Mouse (Mus musculus) gastrocnemius, adult 2 months (tissue): ENCODE measurements around the gene Gm43552. TPM values are rescaled to one million over a fixed set of nuclear protein-coding genes. Genes with fewer than 3 reads are reported as not detected.

Source experiments
- DNase-seq: peaks from one replicate; pipeline ENCODE4 v3.0.0; 2022
- H3K27ac ChIP-seq: fragments of 200-600 bp; 2 replicates; pipeline ENCODE4 v1.8.1; 2022; ENCODE audit warnings: mild to moderate bottlenecking
- H3K4me3 ChIP-seq: fragments of 200-600 bp; 2 replicates; pipeline ENCODE4 v1.8.1; 2022; ENCODE audit warnings: mild to moderate bottlenecking, moderate library complexity
- CTCF ChIP-seq: fragments of 200-600 bp; IDR thresholded peaks from 2 replicates; pipeline ENCODE4 v1.8.1; 2022; ENCODE audit warnings: antibody characterized with exemption, mild to moderate bottlenecking, moderate library complexity
- intact Hi-C: fragments of 180-260 bp; cut with DNase I; formaldehyde crosslinking; loops from one replicate; pipeline ENCODE4 v1.15.1; 2025
- total RNA-seq, 2 experiments: library from RNA; stranded (reverse); gene quantifications; 2 replicates each; pipeline ENCODE4 v1.2.3; 2021

Gene Gm43552
- total RNA-seq, 2 experiments from 2014 or later, result not detected

DNA sequence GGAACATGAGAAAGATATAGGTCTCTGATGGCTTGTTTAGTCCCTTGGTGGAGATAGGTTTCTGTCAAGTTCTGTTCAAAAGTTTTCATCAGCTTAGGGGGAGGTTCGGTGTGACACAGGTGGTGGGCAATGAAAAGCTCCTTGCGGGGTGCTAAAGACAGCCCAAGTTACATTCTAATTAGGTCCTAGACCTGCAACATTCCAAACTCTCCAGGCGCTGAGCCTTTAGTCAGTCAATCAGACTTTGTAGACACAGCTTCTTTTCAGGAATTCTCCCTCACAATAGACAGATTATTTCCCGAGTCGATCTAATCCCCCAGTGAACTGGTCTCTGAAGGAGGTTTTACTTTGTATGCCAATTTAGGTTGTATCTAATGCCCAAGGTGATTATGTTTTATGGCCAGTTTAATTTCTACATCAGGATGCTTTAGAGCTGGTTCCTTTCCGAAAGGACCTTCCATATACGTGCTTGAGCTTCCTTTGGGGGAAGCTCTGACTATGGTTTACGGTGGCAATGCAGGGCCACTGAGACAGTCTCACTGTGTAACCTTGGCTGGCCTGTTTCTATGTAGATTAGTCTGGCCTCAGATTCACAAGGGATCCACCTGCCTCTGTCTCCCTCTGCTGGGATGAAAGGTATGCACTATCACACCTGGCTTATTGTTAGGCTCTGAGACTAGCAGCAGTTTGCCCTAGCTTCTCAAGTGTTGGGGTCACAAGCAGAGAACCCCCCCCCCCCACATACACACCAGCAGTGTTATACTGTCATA is 33.2 kb upstream of the Gm43552 start:
- intact Hi-C loops, result no loop called here
- no peak for DNase-seq
- Histone ChIP-seq H3K27ac (no peak overlapping the region), H3K4me3 (no peak overlapping the region)
- peak; percentile 29 for TF ChIP-seq CTCF

- no peak overlapping the region for H3K27ac ChIP-seq
- no peak overlapping the region for H3K4me3 ChIP-seq
- DNase-seq, result no peak
- no peak for TF ChIP-seq CTCF
- intact Hi-C loops, result no loop called here
Observed at GRCm38 (mm10) chr5:65524831-65525230, 32.2 kb upstream of the Gm43552 start.

- DNase-seq, result no peak
- intact Hi-C loops, result no loop called here
- H3K4me3 ChIP-seq, result no peak overlapping the region
- H3K27ac ChIP-seq, result no peak overlapping the region
- TF ChIP-seq CTCF, result peak; percentile 29
Observed at GRCm38 (mm10) chr5:65521803-65522202, 29.2 kb upstream of the Gm43552 start.

GRCm38 (mm10) chr5:65514635-65515278 is 22.1 kb upstream of the Gm43552 start:
- DNase-seq, result no peak
- Histone ChIP-seq H3K27ac (no peak overlapping the region), H3K4me3 (no peak overlapping the region)
- intact Hi-C loops, result no loop called here
- TF ChIP-seq CTCF, result no peak

DNA sequence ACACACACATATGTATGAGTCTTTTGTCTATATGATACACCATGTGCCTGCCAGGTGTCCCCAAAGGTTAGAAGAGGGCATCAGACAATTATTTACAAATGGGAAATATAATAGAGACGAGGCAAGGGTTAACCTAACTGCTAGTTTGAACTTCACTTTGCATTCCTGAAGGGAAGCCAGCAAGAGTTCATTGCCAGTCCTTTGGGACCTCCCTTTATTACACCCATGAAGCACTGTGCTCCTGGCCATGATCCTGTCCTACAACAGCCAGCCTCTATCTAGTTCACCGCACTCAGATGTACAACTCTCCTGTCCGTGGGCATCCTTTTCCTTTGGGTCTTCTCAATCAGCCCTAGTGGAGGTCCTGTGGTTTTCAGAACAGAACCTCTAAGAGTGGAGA is 20.9 kb upstream of the Gm43552 start:
- TF ChIP-seq CTCF, result no peak
- no peak overlapping the region for H3K27ac ChIP-seq
- intact Hi-C loops, result no loop called here
- no peak overlapping the region for H3K4me3 ChIP-seq
- no peak for DNase-seq

- DNase-seq, result peak; percentile 51
- intact Hi-C loops, result no loop called here
- H3K4me3 ChIP-seq, result no peak overlapping the region
- H3K27ac ChIP-seq, result peak overlapping the region; percentile 74
- no peak for TF ChIP-seq CTCF
Observed at GRCm38 (mm10) chr5:65508395-65508794, 15.8 kb upstream of the Gm43552 start.

DNA sequence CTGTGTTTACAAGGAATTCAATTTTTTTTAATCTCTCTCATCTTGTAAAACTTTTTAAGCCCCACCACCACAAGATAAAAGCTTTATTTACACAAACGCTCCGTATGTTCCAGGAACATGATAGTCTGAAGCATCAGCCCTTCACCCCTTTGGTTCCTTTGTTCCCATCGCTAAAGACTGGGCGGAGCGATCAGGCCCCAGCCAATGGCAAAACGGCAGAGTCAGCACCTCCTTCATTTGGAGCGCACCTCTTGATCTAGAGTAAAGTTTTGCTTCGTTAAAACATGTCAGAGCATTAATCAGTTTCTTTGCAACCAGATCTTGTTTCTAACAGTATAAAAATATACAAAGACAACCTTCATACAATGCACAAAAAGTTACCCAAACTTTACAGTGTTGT is 13.2 kb upstream of the Gm43552 start:
- H3K4me3 ChIP-seq, result peak overlapping the region; percentile 21; the same call in 1 of the 2 replicates
- DNase-seq, result peak; percentile 42
- H3K27ac ChIP-seq, result no peak overlapping the region
- TF ChIP-seq CTCF, result no peak
- intact Hi-C loops, result no loop called here

GRCm38 (mm10) chr5:65501407-65501806 is 8.8 kb upstream of the Gm43552 start:
- TF ChIP-seq CTCF, result no peak
- intact Hi-C loops, result no loop called here
- Histone ChIP-seq H3K4me3 (no peak overlapping the region), H3K27ac (no peak overlapping the region)
- DNase-seq, result no peak

- intact Hi-C loops, result no loop called here
- TF ChIP-seq CTCF, result no peak
- DNase-seq, result no peak
Observed at GRCm38 (mm10) chr5:65500231-65500630, 7.6 kb upstream of the Gm43552 start.

DNA sequence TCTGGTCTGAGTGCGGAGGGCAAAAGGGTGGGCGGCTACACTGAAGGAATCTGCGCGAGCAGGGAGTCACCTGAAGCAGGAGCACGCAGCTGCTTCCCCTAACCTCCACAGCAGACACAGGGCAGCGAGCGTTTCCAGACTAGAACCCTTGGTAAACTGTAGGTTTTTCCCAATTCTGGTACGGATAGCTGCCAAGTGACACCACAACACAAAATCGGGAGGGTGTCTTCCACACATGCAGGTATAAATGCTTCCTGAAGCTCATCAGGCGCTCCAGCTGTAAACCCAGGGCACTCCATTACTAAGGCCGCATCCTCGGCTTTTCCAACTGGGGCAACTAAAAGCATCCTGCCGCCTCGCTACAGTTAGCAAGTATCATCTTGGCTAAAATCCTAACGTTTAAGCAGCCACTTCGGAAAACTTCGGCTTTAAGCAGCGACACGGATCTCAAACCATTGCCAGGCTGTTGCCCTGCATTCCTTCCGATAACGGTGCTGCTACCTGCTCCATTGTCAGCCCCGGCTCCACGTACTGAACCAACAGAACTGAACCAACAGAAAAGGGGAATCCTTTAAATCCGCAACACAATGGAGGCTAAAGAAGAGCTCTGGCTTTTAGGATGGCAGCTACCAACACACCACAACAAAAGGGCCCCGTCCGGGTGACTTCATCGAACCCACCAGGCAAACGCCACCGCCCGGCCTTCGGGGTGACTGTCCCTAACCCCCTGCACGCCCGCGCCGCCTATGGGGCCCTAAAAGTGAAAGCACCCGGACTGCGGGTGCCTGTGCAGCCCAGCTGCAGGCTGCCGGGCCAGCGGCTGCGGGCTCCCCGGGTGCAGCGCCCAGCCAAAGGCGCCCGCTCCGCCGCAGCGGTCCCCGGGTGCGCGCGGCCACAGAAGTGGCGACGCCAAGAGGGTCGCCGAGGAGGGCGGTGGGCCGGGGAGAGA is 592 bp downstream of the Gm43552 start:
- Histone ChIP-seq H3K4me3 (peak overlapping the region; percentile 96), H3K27ac (peak overlapping the region; percentile 99)
- intact Hi-C loops, result loop anchor here (2.0 to 5.0 kb wide), 4 partner anchors 45 to 205 kb away; partner anchors contain the start of genes Lias, Pds5a, Rpl9 and Smim14
- TF ChIP-seq CTCF, result peak; percentile 56
- peak; percentile 88 for DNase-seq

More at GRCm38 (mm10) chr5:65500231-65500630, 7.6 kb upstream of the Gm43552 start:
- Histone ChIP-seq H3K4me3 (no peak overlapping the region), H3K27ac (no peak overlapping the region)

DNA sequence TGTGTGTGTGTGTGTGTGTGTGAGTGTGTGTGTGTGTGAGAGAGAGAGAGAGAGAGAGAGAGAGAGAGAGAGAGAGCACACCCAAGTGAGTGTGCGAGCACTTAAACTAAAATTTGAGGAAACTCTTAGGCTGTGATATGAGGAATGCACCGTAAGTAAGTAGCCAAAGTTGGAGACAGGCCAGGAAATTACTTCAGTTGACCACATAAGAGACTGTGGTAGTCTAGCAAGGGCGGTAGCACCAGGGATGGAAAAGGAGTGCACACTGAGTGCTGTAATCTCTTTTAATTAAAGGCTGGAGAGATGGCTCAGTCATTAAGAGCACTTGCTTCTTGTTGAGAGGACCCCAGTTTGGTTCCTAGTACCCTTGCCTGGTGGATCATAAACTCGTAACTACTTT is 2.8 kb downstream of the Gm43552 start:
- Histone ChIP-seq H3K4me3 (peak overlapping the region; percentile 42), H3K27ac (peak overlapping the region; percentile 99)
- TF ChIP-seq CTCF, result no peak
- no peak for DNase-seq
- intact Hi-C loops, result loop anchor here (5.0 kb wide), 3 partner anchors 47 to 207 kb away; partner anchors contain the start of genes Lias, Pds5a, Rpl9 and Smim14

GRCm38 (mm10) chr5:65488725-65489124 is 3.9 kb downstream of the Gm43552 start:
- H3K4me3 ChIP-seq, result peak overlapping the region; percentile 53
- no peak for TF ChIP-seq CTCF
- peak; percentile 77 for DNase-seq
- intact Hi-C loops, result no loop called here
- peak overlapping the region; percentile 80 for H3K27ac ChIP-seq

DNA sequence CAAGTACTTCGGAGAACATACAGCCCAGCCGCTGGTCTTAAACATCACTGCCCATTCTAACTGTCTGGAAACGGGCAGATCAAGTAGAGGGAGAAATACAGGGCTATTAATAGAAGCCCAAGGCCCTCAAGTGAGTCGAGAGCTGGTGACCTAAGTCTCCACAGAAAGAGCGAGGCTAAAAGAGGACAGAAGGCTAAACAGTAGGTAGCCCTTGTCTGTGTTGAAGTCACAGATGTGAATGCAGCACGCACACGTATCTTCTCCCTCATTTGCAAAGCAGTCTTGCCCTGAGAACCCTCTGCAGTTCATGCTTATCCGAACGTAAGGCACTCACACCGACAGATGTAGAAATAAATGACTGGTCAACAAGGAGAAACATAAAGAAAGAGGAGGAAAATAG is 5.3 kb downstream of the Gm43552 start:
- Histone ChIP-seq H3K27ac (peak overlapping the region; percentile 80), H3K4me3 (peak overlapping the region; percentile 32; the same call in 1 of the 2 replicates)
- no peak for TF ChIP-seq CTCF
- intact Hi-C loops, result no loop called here
- DNase-seq, result no peak
